Mouse (Mus musculus) lung, postnatal 14 days (tissue): ENCODE data around the gene Col9a3.

ENCODE experiments used
- DNase-seq: peaks from one replicate; pipeline ENCODE4 v3.0.0; 2021

Col9a3 gene

GRCm38 (mm10) chr2:180597490-180597889 lies at the start of gene Col9a3:
Gene Col9a3 (plus strand): TSS chr2:180597790.
- no peak for DNase-seq

GRCm38 (mm10) chr2:180552340-180552739 lies 45.2 kb upstream of the Col9a3 start:
- DNase-seq = no peak

- DNase-seq = no peak
Measured at GRCm38 (mm10) chr2:180555219-180555618, 42.4 kb upstream of the Col9a3 start.

- no peak for DNase-seq
Measured at GRCm38 (mm10) chr2:180556470-180556869, 41.1 kb upstream of the Col9a3 start.

GRCm38 (mm10) chr2:180560245-180560644 lies 37.3 kb upstream of the Col9a3 start:
- DNase-seq = no peak

GRCm38 (mm10) chr2:180562146-180562545 lies 35.4 kb upstream of the Col9a3 start:
- DNase-seq = no peak

- no peak for DNase-seq
Measured at GRCm38 (mm10) chr2:180563296-180563695, 34.3 kb upstream of the Col9a3 start.

GRCm38 (mm10) chr2:180563841-180564240 lies 33.7 kb upstream of the Col9a3 start:
- no peak for DNase-seq

GRCm38 (mm10) chr2:180566240-180566913 lies 31.2 kb upstream of the Col9a3 start:
- DNase-seq = peak; percentile 72

GRCm38 (mm10) chr2:180569028-180569643 lies 28.5 kb upstream of the Col9a3 start:
- peak; percentile 60 for DNase-seq

GRCm38 (mm10) chr2:180576482-180576881 lies 21.1 kb upstream of the Col9a3 start:
- no peak for DNase-seq

GRCm38 (mm10) chr2:180578686-180579085 lies 18.9 kb upstream of the Col9a3 start:
- DNase-seq = peak; percentile 81

GRCm38 (mm10) chr2:180581002-180581401 lies 16.6 kb upstream of the Col9a3 start, which contains the start of gene Mrgbp:
Gene Mrgbp (plus strand): TSS chr2:180581304.
- DNase-seq = peak; percentile 37

- peak; percentile 99 for DNase-seq
Measured at GRCm38 (mm10) chr2:180582481-180583153, 15.0 kb upstream of the Col9a3 start.

- DNase-seq = no peak
Measured at GRCm38 (mm10) chr2:180583154-180583507, 14.5 kb upstream of the Col9a3 start.

- no peak for DNase-seq
Measured at GRCm38 (mm10) chr2:180588736-180589122, 8.9 kb upstream of the Col9a3 start.

- peak; percentile 84 for DNase-seq
Measured at GRCm38 (mm10) chr2:180589123-180589831, 8.3 kb upstream of the Col9a3 start, which contains the start of gene Ogfr. Gene Ogfr (plus strand): TSS chr2:180589245.

GRCm38 (mm10) chr2:180598157-180598705 lies 641 bp downstream of the Col9a3 start:
- DNase-seq = no peak

GRCm38 (mm10) chr2:180600569-180601021 lies 3.0 kb downstream of the Col9a3 start:
- DNase-seq = no peak

- DNase-seq = no peak
Measured at GRCm38 (mm10) chr2:180604781-180605180, 7.2 kb downstream of the Col9a3 start.

GRCm38 (mm10) chr2:180610283-180610682 lies 12.7 kb downstream of the Col9a3 start:
- DNase-seq = no peak

GRCm38 (mm10) chr2:180611882-180612281 lies 14.3 kb downstream of the Col9a3 start:
- no peak for DNase-seq
